Mouse (Mus musculus) cerebellum, adult 11-12 months (tissue): ENCODE results near the gene Mlkl.
A peak's percentile ranks its signal among the peaks of the same experiment; 100 is the strongest.
"Not testable (repeated sequence)": the region's sequence is repeated elsewhere in the genome, so short reads cannot be mapped to it uniquely, and the experiment has no call there.

Experiments used
- DNase-seq: peaks from one replicate; pipeline ENCODE4 v3.0.0; 2022

Gene Mlkl

DNA sequence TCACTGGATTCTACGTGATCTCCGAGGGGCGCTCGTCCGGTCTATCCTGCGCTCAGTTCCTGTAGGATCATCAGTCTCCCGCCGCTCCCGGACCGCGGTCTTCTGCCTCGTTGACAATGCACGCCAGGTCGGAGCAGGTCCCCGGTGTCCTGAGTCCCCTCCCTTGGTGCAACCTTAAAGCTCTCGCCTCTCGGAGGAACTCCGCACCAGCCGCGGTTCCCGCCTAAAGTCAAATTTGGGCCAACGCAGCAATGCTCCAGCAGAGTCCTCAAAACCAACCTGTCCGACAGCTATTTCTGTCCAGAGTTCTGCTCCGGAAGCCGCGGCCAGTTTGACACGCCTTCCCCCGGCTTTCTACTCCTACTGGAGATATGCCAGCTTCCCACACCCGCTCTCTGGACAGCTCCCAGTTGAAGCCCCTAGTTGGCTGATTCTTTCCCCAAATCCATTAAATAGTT is at the start of gene Mlkl:
Mlkl (minus strand) TSS at position 288 of the 458 bp plus-strand sequence.
- no peak for DNase-seq

DNA sequence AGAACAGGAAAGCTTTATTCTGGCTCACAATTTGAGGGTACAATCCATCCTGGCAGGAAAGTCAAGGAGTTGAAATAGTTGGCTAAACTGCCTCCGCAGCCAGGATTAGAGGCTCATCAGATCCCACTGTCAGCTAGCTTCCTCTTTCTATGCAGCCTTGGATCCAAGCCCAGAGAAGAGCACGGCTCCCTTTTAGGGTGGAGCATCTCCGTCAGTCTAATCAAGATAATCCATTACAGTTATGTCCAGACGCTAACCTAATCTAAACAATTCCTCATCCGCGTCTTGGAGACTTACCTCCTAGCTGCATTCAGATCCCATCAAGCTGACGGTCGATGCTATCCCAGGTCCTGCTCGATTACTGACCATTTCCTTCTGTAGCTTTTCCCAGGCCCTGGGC is 47.9 kb upstream of the Mlkl start:
- no peak for DNase-seq

DNA sequence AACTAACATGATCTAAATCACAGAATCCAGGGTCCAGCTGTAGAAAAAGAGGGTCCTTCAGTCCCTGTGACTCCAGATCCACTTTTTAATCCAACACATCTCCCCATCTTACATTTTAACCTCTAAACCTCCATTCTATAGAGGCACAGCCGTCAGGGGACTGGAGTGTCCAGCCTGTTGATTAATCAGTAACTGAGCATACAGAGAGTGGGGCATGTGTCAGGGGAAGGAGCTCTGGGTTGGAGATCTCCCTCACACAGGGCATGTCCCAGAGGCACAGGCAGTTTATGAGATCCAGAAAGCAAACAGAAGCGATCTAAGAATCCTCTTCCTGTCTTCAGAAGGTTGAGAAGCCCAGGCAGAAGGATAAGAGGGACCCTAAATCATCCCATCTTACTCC is 46.7 kb upstream of the Mlkl start:
- no peak for DNase-seq

DNA sequence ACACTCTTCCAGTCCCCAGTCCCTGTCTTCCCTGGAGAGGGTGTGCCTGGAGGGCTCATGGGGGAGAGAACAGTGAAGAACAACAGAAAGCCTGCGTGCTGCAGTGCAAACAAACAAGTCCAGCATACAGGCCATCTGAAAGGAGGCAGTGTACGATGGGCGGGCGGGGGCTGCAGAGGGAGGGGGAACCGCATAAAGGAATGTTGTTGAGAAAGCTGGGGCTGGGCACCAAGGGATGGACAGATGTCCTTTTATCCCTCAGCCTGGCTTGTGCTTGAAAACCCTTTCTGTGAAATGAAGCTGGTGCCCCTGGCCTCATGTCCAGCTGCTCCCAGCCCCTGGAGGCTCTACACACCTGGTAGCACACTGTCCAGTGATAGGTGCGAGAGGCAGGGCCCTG is 37.2 kb upstream of the Mlkl start:
- DNase-seq: no peak

DNA sequence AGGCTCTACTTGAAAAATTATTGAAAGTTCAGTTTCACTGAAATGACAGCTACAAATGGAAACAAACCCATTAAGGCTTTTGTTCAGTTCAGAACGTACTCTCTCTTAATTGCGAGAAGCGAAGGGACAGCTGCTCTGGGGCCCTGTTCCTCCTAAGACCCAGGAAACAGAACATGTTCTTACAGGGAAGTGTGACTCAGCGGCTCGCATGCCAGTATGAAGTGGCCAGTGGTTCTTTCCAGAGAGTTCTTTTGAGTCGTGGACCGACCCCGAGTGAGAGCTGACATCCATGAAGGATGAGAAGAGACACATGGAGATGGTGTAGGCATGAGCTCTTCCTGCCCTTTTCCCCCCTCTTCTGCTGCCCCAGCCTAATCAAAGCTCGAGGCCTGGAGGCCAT is 31.7 kb upstream of the Mlkl start:
- DNase-seq: no peak

DNA sequence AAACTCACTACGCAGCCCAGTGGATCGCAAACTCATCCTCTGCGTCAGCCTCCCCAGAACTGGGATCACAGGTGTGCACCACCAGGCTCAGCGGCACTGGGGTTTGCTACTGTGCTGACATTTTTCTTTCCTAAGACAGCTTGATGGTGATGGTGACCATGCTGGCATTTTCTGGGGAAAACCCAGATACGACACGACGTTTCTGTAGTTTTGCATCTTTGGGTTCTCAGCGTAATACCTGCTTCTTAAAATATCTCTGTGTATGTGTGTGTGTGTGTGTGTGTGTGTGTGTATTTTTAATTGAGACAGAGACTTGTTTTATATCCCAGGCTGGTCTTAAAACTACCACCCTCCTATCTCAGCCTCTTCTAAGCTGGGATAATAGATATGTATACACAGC is 29.4 kb upstream of the Mlkl start:
- DNase-seq: no peak

DNA sequence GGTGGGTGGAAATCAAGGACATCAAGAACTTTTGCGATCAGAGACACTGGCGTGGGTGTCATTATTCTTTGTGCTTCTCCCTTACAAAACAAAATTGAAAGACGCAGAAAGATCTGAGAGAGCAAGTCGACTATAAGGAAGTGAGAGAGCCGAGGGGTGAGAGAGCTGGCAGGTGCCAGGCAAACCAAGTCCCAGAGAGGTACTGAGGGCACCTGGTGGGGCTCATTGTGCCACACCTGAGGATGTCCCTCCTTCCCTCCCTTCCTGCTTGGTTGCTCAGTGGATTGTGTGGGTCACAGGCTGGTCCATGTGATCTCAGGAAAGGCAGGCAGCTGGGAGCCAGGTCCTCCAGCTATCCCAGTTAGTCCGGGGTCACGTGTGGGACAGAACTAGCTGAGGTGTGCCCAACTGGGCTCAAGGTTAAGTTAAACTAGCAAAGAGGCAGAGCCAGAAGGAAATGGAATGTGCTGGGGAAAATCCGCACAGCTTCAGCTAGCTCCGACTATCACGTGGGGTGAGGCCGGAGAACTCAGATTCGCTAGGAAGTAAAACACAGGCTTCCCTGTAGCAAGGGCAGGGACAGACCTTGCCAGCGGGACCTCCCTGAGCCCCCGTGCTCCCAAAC is 28.7 kb upstream of the Mlkl start:
- no peak for DNase-seq

DNA sequence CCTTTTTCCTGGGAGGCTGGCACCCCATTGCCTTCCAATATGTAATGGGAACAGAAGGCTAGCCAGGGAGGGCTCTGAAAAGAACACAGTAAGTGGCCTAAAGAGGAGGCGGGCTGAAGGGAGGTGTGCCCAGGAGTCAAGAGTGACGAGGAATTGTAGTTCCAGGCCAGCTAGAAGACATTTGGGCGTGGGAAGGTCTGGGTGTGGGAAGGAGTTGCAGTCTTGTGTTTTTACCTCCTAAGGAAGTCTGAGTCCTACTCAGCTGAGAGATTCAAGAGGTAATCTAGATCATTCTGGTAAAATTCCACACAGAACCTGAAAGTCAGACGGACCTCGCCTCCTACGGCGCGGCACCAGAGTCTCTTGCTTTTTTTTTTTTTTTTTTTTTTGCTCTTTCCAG is 25.5 kb upstream of the Mlkl start:
- no peak for DNase-seq

DNA sequence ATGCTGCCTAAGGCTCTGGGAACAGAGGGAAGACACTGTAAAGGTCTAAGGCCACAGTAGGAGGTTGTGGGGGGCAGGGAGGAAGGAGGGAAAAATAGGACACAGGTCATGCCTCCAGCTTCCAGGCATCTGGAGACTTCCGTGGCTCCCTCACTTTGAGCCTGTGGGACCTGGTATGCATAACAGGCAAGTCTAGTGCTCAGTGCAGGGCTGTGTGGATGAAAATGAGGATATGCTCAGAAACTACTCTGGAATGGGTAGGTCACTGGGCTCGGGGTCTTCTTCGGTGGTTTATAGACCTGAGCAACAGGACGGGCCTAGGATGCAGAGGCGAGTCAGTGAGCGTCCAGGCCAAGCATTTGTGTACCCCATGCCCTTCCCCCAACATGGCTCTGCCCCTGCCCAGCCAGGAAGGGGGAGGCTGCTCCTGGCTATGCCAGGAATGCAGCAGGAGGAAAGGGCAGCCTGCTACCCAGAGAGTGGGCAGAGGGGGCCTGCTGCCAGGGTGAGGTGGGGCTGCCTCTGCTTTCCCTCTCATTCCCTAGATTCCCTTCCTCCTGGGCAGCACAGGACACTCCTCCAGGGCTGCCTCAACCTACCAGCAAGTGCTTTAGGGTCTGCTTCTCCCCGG is 22.7 kb upstream of the Mlkl start:
- no peak for DNase-seq

DNA sequence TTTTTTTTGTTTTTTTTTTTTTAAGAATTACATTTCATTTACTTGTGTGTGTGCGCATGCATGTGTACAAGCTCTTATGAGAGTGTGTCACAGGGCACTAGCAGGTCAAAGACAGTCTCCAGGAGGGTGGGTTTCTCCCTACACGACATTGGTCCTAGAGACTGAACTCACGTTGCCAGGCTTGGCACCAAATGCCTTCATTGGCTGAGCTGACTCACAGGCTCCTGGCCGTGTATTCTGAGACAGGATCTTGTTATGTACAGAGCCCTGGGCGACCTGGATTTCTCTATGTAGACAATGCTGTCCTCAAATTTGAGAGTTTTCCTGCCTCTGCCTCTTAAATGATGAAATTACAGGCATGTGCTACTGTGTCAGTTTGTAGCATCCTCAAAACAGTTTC is 22.0 kb upstream of the Mlkl start:
- no peak for DNase-seq

DNA sequence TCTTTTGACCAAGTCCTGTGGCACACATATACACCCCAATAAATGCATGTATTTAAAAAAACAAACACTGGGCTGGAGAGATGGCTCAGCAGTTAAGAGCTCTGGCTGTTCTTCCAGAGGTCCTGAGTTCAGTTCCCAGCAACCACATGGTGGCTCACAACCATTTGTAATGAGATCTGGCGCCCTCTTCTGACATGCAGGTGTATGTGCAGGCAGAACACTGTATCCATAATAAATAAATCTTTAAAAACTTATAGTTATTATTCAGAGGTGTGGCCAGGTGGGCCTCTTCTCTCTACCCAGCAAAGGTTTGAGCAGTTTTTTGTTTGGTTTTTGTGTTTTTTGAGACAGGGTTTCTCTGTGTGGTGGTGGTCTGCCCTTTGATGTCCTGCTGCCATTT is 20.9 kb upstream of the Mlkl start:
- no peak for DNase-seq

DNA sequence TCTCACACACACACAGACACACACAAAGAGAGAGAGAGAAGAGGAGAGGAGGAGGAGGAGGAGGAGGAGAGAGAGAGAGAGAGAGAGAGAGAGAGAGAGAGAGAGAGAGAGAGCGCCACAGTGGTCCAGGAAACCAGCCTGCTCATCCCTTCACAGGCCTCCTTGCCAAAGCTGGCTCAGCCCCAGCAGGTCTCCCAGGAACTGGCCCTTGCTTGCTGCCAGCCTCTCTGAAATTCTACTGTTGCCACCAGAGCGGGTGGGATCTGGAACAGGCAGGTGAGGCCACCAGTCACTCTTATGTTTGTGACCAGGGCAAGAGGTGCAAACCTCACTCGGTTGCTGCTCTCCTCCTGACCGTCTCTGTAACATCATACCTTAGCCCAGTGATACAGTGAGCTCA is 19.5 kb upstream of the Mlkl start:
- peak; percentile 75 for DNase-seq

DNA sequence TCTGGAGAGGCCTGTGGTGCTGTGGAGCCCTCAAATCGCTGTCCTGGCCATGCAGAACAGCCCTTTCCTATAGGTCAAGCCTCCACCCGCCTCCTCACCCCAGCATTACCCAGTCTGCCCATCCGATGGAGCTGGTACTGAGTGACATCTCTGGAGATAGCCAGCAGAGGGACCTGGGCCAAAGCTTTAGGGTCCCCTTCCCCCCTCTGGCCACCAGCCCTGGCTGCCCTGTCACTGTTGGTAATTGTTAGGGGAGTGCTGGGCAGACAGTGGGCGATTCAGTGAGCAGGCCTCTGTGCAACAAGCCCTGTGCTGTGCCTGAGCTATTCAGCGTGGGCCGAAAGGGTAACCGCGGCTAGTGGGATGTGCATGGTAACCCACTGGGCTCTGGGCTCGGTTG is 15.5 kb upstream of the Mlkl start:
- DNase-seq: peak; percentile 45

DNA sequence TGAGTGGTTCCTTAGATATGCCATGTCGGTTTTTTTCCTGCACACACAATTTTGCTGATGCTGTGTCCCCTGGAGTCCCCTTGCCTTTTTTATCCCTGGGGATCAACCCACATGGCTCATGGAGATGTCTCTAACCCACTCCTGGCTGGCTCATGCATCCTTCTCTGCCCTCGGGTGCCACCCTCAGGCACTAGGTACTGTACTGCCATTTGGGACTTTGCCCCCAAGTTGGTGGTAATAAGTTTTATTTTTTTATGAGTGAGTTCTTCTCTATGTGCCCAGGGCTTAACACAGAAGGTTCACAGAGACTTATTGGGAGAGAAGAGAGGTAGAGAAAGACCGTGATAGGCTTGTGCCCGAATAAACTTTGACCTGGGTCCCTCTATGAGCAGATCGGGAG is 14.3 kb upstream of the Mlkl start:
- DNase-seq: no peak

DNA sequence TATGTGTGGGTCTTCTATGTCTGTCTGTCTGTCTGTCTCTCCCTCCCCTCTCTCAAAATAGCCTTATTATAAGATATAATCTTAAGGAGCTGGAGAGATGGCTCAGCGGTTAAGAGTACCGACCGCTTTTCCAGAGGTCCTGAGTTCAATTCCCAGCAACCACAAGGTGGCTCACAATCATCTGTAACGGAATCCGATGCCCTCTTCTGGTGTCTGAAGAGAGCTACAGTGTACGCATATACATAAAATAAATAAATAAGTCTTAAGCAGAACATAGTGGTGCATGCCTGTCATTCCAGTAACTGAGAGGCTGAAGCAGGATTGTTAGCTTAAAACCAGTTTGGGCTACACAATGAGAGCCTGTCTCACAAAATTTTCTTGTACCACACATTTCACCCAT is 12.6 kb upstream of the Mlkl start:
- no peak for DNase-seq

DNA sequence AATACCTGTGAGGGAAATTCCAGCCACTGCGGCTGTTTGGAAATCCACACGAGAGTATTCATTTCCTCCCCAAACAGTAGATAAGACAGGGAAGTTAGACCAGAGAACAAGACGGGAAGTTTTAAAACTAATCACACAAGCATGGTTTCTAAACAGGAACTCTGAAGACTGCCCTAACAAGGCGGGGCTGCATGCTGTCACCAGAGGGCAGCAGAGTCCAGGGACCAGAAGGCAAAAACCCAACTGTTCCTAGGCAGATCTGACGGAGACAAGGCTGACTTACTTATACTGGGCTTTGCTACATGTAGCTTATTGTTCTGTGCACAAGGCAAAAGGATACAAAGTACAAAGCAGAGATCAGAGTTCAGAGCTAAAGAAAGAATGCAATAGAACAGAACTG is 5.2 kb upstream of the Mlkl start:
- DNase-seq: peak; percentile 59

DNA sequence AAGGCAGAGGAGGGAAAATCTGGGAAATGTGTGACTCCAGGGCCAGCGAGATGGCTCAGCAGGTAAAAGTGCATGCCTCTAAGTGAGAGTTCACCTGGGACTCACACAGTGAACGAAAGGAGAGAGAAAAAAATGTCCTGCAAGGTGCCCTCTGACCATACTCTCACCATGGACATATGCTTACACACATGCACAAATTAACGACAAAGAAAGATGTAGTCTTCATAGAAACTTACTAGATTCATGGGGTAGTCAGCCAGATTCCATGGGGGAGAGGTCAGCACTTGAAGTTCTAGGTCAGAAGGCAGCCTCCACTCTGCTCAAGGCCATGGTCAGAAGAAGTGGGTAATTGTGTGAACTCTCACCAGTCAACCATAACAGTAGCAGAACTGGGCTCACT is 2.2 kb upstream of the Mlkl start:
- DNase-seq: no peak

DNA sequence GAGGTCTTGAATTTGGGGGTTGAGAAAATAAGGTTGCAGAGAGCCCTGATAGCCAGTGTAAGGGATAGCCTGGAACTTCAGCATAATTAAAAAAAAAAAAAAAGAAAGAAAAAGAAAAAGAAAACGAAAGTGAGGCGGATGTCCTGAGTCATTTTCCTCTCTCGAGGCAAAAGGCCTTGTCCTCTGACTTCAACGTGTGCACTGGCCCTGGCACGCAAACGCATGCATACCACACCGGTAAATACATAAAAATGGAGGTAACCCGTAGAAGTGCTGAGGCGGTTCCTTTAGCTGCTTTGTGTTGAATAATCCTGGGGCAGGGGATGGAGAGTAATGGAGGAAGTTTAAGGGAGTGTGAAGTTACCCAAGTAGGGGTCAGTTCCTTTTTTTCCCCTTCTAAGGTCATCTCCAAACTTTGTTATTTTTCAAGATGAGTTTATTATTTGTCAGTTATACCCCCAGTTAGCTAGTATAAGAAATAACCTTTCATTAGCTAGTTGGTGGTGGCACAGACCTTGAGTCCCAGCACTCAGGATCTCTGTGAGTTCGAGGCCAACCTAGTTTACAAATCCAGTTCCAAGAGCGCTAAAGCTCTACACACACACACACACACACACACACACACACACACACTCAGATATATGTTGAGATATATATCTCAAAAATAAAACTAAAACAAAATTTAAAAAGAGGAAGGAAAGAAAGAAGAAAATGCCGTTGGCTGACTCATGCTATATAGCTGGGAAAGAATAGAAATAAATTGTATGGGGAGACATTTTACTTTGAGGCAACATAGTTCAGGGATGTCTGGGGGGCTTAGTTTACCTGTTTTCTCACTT is 612 bp upstream of the Mlkl start:
- DNase-seq: no peak

DNA sequence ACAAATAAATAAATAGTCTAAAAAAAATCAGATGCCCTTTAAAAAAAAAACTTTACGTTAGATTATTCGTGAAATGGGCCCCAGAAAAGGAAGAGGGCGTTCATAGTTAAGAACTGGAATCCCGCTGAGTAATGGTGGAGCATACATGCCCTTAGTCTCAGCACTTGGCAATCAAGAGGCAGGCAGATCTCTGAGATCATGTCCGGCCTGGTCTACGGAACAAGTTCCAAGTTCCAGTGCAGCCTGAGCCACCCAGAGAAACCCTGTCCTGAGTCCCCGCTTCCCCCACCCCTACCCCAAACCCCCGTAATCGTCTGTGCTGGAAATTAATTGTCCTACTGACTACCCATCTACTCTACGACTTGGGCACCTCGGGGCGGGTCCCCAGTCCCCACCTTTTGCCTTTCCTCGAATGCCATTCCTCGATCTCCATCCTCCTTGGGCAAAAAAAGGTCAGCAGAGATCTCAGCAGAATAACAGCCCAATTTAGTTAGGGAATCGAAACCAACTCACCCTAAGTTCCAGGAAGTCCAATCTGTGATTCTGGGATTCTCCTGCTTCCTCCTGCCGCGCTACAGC is 577 bp downstream of the Mlkl start:
- no peak for DNase-seq

DNA sequence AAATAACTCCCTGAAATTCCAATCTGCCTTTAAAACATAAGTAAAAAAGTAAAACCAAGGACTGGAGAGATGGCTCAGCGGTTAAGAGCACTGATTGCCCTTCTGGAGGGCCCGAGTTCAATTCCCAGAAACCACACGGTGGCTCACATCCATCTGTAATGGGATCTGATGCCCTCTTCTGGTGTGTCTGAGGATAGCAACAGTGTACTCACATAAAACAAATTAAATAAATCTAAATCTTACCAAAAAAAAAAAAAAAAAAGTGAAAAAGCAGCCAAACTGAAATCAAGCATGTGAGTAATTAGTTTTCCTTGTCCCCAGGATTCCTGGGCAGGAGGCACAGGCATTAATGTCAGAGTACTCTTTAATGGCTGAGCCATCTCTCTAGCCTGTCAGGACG is 1.3 kb downstream of the Mlkl start:
- no peak for DNase-seq

DNA sequence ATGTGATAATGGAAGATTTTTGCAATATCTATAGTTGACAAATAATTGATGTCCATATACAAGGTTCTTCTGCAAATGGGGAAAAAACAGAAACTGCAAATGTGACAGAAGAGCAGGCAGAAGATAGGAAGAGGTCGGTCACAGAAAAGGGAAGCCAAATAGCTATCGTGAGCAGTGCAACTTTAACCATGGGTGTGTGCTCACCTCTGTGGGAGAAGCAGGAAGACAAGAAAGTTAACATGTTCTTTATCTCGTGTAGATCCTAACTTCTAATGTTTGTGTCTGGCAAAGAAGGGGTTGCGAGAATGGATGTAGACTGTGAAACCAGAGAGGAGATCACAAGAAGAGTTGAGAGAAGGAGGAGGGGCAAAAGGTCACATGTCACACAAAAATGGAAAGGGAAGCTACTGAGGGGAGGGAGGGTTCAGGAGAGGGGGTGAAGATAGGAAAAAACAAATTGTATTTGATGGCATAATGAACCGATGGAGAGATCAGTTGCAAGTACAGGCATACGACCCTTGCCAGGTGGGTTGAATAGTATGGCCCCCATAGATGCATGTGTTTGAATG is 12.7 kb downstream of the Mlkl start:
- DNase-seq: no peak

DNA sequence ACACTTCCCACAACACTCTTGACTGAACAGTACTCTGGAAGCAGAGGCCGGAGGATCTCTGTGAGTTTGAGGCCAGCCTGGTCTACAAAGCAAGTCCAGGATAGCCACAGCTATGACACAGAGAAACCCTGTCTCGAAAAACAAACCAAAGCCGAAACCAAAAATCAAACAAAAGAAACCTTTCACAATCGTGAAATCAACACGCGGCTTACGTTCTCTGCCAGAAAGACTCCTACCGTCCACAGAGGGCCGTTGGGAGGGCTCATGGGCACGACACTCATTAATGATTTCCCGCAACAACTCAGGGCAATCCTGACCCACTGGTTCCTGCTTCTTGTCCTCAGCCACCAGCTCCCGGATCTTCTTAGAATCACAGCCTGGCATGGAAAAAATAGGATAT is 23.2 kb downstream of the Mlkl start:
- DNase-seq: no peak

DNA sequence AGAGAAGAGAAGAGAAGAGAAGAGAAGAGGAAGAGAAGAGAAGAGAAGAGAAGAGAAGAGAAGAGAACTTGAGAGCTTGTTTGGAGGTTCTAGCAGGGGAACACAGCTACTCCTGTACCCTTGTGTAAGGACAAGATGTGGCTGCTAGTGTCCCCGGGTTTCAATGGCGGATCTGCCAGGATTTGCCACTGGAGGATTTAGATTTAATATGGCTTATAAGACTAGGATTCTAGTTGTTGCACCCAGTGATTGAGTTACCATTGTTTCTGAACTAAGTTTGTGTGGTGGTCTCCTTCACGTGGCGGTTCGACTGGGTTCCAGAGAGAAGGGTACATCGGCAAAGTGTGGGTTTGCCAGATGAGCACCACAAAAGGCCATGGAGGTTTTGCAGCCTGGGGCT is 24.0 kb downstream of the Mlkl start:
- not testable (repeated sequence) for DNase-seq

DNA sequence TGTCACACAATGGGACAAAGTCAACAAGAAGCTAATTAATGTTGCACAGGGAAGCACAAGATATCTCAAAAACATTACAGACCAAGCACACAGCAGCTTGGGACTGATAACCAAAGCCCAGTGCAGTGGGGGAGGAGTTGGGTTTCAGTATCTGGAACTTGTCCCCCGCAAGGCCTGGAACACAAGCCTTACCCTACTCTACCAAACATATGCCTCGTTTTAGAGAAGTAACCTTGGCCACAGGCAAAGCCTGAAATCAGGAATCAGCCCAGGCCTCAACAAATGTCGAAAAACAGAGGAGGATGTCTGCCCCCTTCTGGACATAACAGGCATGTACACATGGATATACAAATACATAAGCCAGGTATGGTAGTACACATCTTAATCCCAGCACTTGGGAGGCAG is 25.2 kb downstream of the Mlkl start:
- DNase-seq: no peak
